Mouse (Mus musculus) cortical plate, adult 2 months (tissue): ENCODE results near the gene Tnf.

Experiments used
- CTCF ChIP-seq: fragments of 200-500 bp; IDR thresholded peaks from 2 replicates; pipeline ENCODE4 v1.5.1; 2011; ENCODE audit warnings: mild to moderate bottlenecking, control low read depth, low read length; ENCODE audit not compliant: insufficient read depth; ENCODE audit errors: extremely low read depth
- POLR2A ChIP-seq: fragments of 200-500 bp; IDR thresholded peaks from 2 replicates; pipeline ENCODE4 v1.6.1; 2011; ENCODE audit warnings: mild to moderate bottlenecking, low read length, control low read depth; ENCODE audit not compliant: insufficient read depth; ENCODE audit errors: extremely low read depth

DNA sequence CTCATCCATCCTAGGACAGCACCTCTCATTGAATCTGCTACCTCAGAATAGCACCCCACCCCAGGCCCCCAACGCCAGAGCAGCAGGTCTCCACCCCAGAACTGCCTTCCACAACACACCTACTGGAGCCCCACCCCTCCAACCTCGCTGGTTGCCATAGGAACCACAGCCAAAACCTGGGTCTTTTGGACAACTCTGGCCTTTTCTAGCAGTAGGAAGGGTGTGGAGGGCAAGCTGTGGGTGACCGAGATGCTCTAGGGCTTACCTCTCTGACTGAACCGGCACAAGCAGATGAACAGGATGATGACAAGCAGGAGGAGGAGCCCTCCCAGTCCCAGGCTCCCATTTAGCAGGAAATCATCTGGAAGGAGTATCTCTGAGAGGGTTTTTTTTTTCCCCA is 15.1 kb downstream of the Tnf start:
- no peak for TF ChIP-seq CTCF
- TF ChIP-seq POLR2A: 0 out of 2 replicates have a peak, but pooled peaks have one; percentile 23
